ENCODE assay signal across 12 mouse cellular contexts in the genomic region with DNA sequence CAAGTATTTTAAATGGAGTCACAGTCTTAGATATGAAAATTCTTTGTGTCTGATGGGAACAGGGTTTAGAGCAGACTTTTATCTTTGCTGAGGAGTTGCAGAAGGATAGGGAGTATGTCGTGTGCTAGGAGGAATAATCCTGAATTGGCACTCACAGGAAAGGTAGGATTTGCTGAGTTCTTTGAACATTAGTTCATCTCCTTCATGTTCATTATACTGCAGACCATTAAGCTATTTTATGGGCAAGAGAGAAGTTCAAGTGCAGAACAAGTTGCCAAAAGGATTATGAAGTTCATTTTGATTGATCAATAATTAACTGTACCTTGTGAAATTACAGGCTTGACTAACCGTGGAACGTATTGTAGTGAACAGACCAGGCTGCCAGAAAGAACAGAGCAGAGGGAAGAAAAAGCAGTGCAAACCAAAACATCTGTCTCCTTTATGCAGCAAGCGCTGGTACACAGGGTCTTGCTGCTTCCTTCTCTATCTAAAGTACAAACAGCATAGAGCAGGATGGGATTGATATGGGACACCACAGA.
"Had no signal": no experiment of that assay in that cellular context is flagged by ENCODE, and none has a peak within 500 bp of the region (broad histone marks: within the 10 kb centered on the region; RNA-seq: fewer than 3 reads in every experiment).

No protein-coding gene starts in this region.

- H3K27me3 ChIP-seq: liver, embryonic 13.5 days; lung, embryonic 15.5 days; megakaryocyte, embryonic 14.5 days; midbrain, embryonic 12.5 days had no signal

- ATAC-seq: intestine, embryonic 16.5 days; liver, postnatal 0 days had no signal

- H3K9ac ChIP-seq: liver, embryonic 13.5 days; liver, postnatal 0 days; lung, embryonic 15.5 days; midbrain, embryonic 12.5 days had no signal

- H3K4me3 ChIP-seq: left cerebral cortex, adult 2 months; limb, embryonic 10.5 days; liver, embryonic 13.5 days; lung, embryonic 15.5 days; megakaryocyte, embryonic 14.5 days; midbrain, embryonic 12.5 days had no signal

- H3K4me1 ChIP-seq: limb, embryonic 10.5 days; liver, embryonic 13.5 days; lung, embryonic 15.5 days; megakaryocyte, embryonic 14.5 days; midbrain, embryonic 12.5 days had no signal

- H3K27ac ChIP-seq: left cerebral cortex, adult 2 months; limb, embryonic 10.5 days; liver, embryonic 13.5 days; lung, embryonic 15.5 days; macrophage; midbrain, embryonic 12.5 days; stomach, postnatal 0 days had no signal

- DNase-seq: liver, embryonic 13.5 days; liver, postnatal 0 days; lung, postnatal 14 days; thymus, postnatal 4 days had no signal

- H3K4me2 ChIP-seq: liver, embryonic 13.5 days; lung, embryonic 15.5 days; midbrain, embryonic 12.5 days had no signal

- H3K9me3 ChIP-seq: limb, embryonic 10.5 days; liver, embryonic 13.5 days; lung, embryonic 15.5 days; megakaryocyte, embryonic 14.5 days; midbrain, embryonic 12.5 days had no signal

- H3K36me3 ChIP-seq: limb, embryonic 10.5 days; liver, embryonic 13.5 days; lung, embryonic 15.5 days; midbrain, embryonic 12.5 days had no signal
